Mouse (Mus musculus): ENCODE results near the gene Akap7.

GRCm38 (mm10) chr10:25321198-25321597 lies 13.5 kb upstream of the Akap7 start:
- TF ChIP-seq CTCF (IDR thresholded peaks at IDR 0.05; ENCODE audit: insufficient read depth, low read length), result no peak
- no peak for TF ChIP-seq POLR2A (IDR thresholded peaks at IDR 0.05; ENCODE audit: borderline replicate concordance, extremely low read depth, low read depth, low read length)

Measured in lung, adult 2 months (tissue).